Mouse (Mus musculus): ENCODE results near the gene Frat2. TPM values are rescaled to one million over a fixed set of nuclear protein-coding genes. Genes with fewer than 3 reads are reported as not detected.
"Not testable (repeated sequence)": the region's sequence is repeated elsewhere in the genome, so short reads cannot be mapped to it uniquely, and the experiment has no call there.

The Frat2 gene
- 1.9 and 3.0 TPM in 2 replicates for polyA plus RNA-seq (2016; fragmentation: Nextera tagmentation; extraction: Ambion mirVana)

GRCm38 (mm10) chr19:41847992-41848851, at the start of gene Frat2:
Frat2 (minus strand) TSS chr19:41848132.
- H3K27ac ChIP-seq, result peak within 1 kb of the TSS; percentile 95
- H3K4me1 ChIP-seq, result peaks cover 34% of the 10 kb centered on the region
- peaks cover 21% of the 10 kb centered on the region for H3K27me3 ChIP-seq (ENCODE audit: low read depth, poor library complexity, severe bottlenecking)
- no peaks in the 10 kb centered on the region for H3K36me3 ChIP-seq
- H3K4me3 ChIP-seq, result peak within 1 kb of the TSS; percentile 78
- WGBS, result 2% methylated on average over 72 of the region's 72 CpGs
- H3K9me3 ChIP-seq (replicated peaks), result no peaks in the 10 kb centered on the region
- peak; percentile 95 for DNase-seq (ENCODE audit: low spot score)

GRCm38 (mm10) chr19:41896319-41896711, 48.4 kb upstream of the Frat2 start:
- Histone ChIP-seq H3K4me1 (peaks cover 16% of the 10 kb centered on the region), H3K36me3 (peaks cover 18% of the 10 kb centered on the region), H3K27me3 (ENCODE audit: low read depth, poor library complexity, severe bottlenecking) (no peaks in the 10 kb centered on the region), H3K9me3 (replicated peaks) (no peaks in the 10 kb centered on the region), H3K27ac (0 out of 2 replicates have a peak overlapping the region, but pooled peaks have one; percentile 20), H3K4me3 (peak overlapping the region; percentile 92)
- 23% methylated on average over 18 of the region's 18 CpGs for WGBS
- DNase-seq (ENCODE audit: low spot score), result no peak

GRCm38 (mm10) chr19:41895460-41896318, 47.8 kb upstream of the Frat2 start, which contains the start of gene Rrp12:
Rrp12 (minus strand) TSS chr19:41896173.
- Histone ChIP-seq H3K36me3 (peaks cover 25% of the 10 kb centered on the region), H3K27ac (peak within 1 kb of the TSS; percentile 61)
- WGBS, result 1% methylated on average over 46 of the region's 46 CpGs

GRCm38 (mm10) chr19:41894959-41895358, 47.0 kb upstream of the Frat2 start:
- 50% methylated on average over 7 of the region's 7 CpGs for WGBS
- peaks cover 32% of the 10 kb centered on the region for H3K36me3 ChIP-seq
- peaks cover 16% of the 10 kb centered on the region for H3K4me1 ChIP-seq
- H3K9me3 ChIP-seq (replicated peaks), result no peaks in the 10 kb centered on the region
- no peak overlapping the region for H3K27ac ChIP-seq
- no peaks in the 10 kb centered on the region for H3K27me3 ChIP-seq (ENCODE audit: low read depth, poor library complexity, severe bottlenecking)
- no peak for DNase-seq (ENCODE audit: low spot score)
- H3K4me3 ChIP-seq, result peak overlapping the region; percentile 92

More at GRCm38 (mm10) chr19:41895460-41896318, 47.8 kb upstream of the Frat2 start, which contains the start of gene Rrp12:
- H3K27me3 ChIP-seq (ENCODE audit: low read depth, poor library complexity, severe bottlenecking), result no peaks in the 10 kb centered on the region
- H3K4me3 ChIP-seq, result peak within 1 kb of the TSS; percentile 92
- H3K9me3 ChIP-seq (replicated peaks), result no peaks in the 10 kb centered on the region
- DNase-seq (ENCODE audit: low spot score), result peak; percentile 85
- H3K4me1 ChIP-seq, result peaks cover 16% of the 10 kb centered on the region

GRCm38 (mm10) chr19:41888191-41888590, 40.3 kb upstream of the Frat2 start:
- Histone ChIP-seq H3K36me3 (peaks cover 93% of the 10 kb centered on the region), H3K27ac (no peak overlapping the region), H3K4me1 (no peaks in the 10 kb centered on the region), H3K9me3 (replicated peaks) (no peaks in the 10 kb centered on the region), H3K27me3 (ENCODE audit: low read depth, poor library complexity, severe bottlenecking) (no peaks in the 10 kb centered on the region), H3K4me3 (no peak overlapping the region)
- no peak for DNase-seq (ENCODE audit: low spot score)

- Histone ChIP-seq H3K4me1 (no peaks in the 10 kb centered on the region), H3K27ac (no peak overlapping the region), H3K9me3 (replicated peaks) (no peaks in the 10 kb centered on the region), H3K36me3 (peaks cover 94% of the 10 kb centered on the region), H3K4me3 (no peak overlapping the region), H3K27me3 (ENCODE audit: low read depth, poor library complexity, severe bottlenecking) (no peaks in the 10 kb centered on the region)
- WGBS, result 93% methylated on average over 9 of the region's 9 CpGs
- no peak for DNase-seq (ENCODE audit: low spot score)
These were observed 36.0 kb upstream of the Frat2 start for GRCm38 (mm10) chr19:41883882-41884281.

- DNase-seq (ENCODE audit: low spot score), result no peak
- Histone ChIP-seq H3K4me1 (no peaks in the 10 kb centered on the region), H3K27me3 (ENCODE audit: low read depth, poor library complexity, severe bottlenecking) (no peaks in the 10 kb centered on the region), H3K9me3 (replicated peaks) (no peaks in the 10 kb centered on the region), H3K36me3 (peaks cover 92% of the 10 kb centered on the region), H3K4me3 (no peak overlapping the region), H3K27ac (no peak overlapping the region)
- WGBS, result 97% methylated on average over 4 of the region's 4 CpGs
These were observed 33.9 kb upstream of the Frat2 start for GRCm38 (mm10) chr19:41881842-41882241.

GRCm38 (mm10) chr19:41874356-41874755, 26.4 kb upstream of the Frat2 start:
- 95% methylated on average over 14 of the region's 14 CpGs for WGBS

GRCm38 (mm10) chr19:41872285-41872684, 24.4 kb upstream of the Frat2 start:
- no peaks in the 10 kb centered on the region for H3K9me3 ChIP-seq (replicated peaks)
- no peak overlapping the region for H3K4me3 ChIP-seq
- WGBS, result 91% methylated on average over 2 of the region's 2 CpGs
- no peaks in the 10 kb centered on the region for H3K4me1 ChIP-seq
- H3K27ac ChIP-seq, result no peak overlapping the region
- H3K27me3 ChIP-seq (ENCODE audit: low read depth, poor library complexity, severe bottlenecking), result no peaks in the 10 kb centered on the region
- H3K36me3 ChIP-seq, result peaks cover 100% of the 10 kb centered on the region
- no peak for DNase-seq (ENCODE audit: low spot score)

More at GRCm38 (mm10) chr19:41874356-41874755, 26.4 kb upstream of the Frat2 start:
- no peaks in the 10 kb centered on the region for H3K4me1 ChIP-seq
- H3K36me3 ChIP-seq, result peaks cover 95% of the 10 kb centered on the region
- H3K27me3 ChIP-seq (ENCODE audit: low read depth, poor library complexity, severe bottlenecking), result no peaks in the 10 kb centered on the region
- no peak overlapping the region for H3K27ac ChIP-seq
- no peak for DNase-seq (ENCODE audit: low spot score)
- H3K9me3 ChIP-seq (replicated peaks), result no peaks in the 10 kb centered on the region
- H3K4me3 ChIP-seq, result no peak overlapping the region

GRCm38 (mm10) chr19:41869946-41870345, 22.0 kb upstream of the Frat2 start:
- WGBS, result 89% methylated on average over 5 of the region's 5 CpGs
- H3K9me3 ChIP-seq (replicated peaks); H3K27me3 ChIP-seq (ENCODE audit: low read depth, poor library complexity, severe bottlenecking); H3K4me3 ChIP-seq; DNase-seq (ENCODE audit: low spot score); H3K4me1 ChIP-seq; H3K27ac ChIP-seq: not testable (repeated sequence)
- H3K36me3 ChIP-seq, result peaks cover 100% of the 10 kb centered on the region

GRCm38 (mm10) chr19:41869296-41869695, 21.4 kb upstream of the Frat2 start:
- peaks cover 100% of the 10 kb centered on the region for H3K36me3 ChIP-seq
- 97% methylated on average over 5 of the region's 5 CpGs for WGBS

GRCm38 (mm10) chr19:41866707-41867106, 18.8 kb upstream of the Frat2 start:
- WGBS, result 90% methylated on average over 8 of the region's 8 CpGs
- no peak overlapping the region for H3K4me3 ChIP-seq
- DNase-seq (ENCODE audit: low spot score), result no peak
- no peak overlapping the region for H3K27ac ChIP-seq
- no peaks in the 10 kb centered on the region for H3K9me3 ChIP-seq (replicated peaks)
- peaks cover 100% of the 10 kb centered on the region for H3K36me3 ChIP-seq
- no peaks in the 10 kb centered on the region for H3K27me3 ChIP-seq (ENCODE audit: low read depth, poor library complexity, severe bottlenecking)
- no peaks in the 10 kb centered on the region for H3K4me1 ChIP-seq

More at GRCm38 (mm10) chr19:41869296-41869695, 21.4 kb upstream of the Frat2 start:
- no peaks in the 10 kb centered on the region for H3K9me3 ChIP-seq (replicated peaks)
- H3K27ac ChIP-seq, result no peak overlapping the region
- no peaks in the 10 kb centered on the region for H3K4me1 ChIP-seq
- no peak for DNase-seq (ENCODE audit: low spot score)
- H3K4me3 ChIP-seq, result no peak overlapping the region
- H3K27me3 ChIP-seq (ENCODE audit: low read depth, poor library complexity, severe bottlenecking), result no peaks in the 10 kb centered on the region
